Mouse (Mus musculus) cerebellum, postnatal 14 days (tissue): ENCODE measurements around the gene Krt78.

Source experiments
- DNase-seq, 2 experiments: peaks; one replicate each; pipeline ENCODE4 v3.0.0; 2021; ENCODE audit warnings: mixed read lengths in 2 of 2

Krt78 gene

DNA sequence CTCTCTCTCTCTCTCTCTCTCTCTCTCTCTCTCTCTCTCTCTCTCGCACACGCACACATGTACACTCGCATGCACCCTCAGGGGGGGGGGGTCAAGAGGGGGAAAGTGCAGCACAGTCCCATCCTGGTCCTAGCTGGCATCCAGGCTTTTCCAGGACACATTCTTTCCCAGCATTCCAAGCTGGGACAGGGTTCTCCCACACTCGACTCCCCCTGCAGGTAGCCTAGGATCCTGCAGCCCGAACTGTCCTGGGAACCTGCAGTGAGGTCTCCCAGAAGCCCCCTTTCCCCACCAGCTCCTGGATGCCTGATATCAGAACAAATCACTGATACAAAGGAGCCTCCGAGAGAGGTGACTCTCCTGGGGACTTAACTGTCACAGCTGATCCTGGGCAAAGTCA is 16.4 kb upstream of the Krt78 start:
- peak; percentile 58 to 80 for DNase-seq

DNA sequence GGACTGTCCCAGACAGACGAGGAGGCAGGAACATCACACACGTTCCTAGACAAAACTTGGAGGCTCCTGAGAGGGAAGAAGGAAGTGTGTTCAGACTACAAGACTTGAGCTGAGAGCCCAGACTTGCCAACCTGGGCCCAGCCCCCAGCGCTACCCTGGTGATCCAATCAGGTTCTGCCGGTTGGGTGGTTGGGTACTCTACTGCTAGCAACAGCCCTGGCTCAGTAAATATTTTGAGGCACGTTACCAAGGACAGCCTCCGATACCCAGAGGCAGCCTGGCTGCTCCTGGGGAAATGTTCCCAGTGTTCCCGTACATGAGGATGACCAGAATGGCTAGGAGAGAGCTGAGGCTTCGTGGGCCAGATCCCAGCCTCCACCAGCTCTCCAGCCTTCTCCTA is 12.7 kb upstream of the Krt78 start:
- DNase-seq = no peak

GRCm38 (mm10) chr15:101958891-101959290 is 4.8 kb upstream of the Krt78 start:
- no peak for DNase-seq

- no peak for DNase-seq
Measured at GRCm38 (mm10) chr15:101952733-101953474, 1.2 kb downstream of the Krt78 start.

- no peak for DNase-seq
Measured at GRCm38 (mm10) chr15:101945430-101945829, 8.7 kb downstream of the Krt78 start.

- DNase-seq = no peak
Measured at GRCm38 (mm10) chr15:101941948-101942347, 12.1 kb downstream of the Krt78 start.

- no peak for DNase-seq
Measured at GRCm38 (mm10) chr15:101940274-101940829, 13.7 kb downstream of the Krt78 start, which contains the start of gene Krt79. Gene Krt79 (minus strand): TSS chr15:101940324.

- DNase-seq = no peak
Measured at GRCm38 (mm10) chr15:101938600-101939308, 15.3 kb downstream of the Krt78 start.

GRCm38 (mm10) chr15:101933024-101933423 is 21.1 kb downstream of the Krt78 start:
- DNase-seq = no peak

DNA sequence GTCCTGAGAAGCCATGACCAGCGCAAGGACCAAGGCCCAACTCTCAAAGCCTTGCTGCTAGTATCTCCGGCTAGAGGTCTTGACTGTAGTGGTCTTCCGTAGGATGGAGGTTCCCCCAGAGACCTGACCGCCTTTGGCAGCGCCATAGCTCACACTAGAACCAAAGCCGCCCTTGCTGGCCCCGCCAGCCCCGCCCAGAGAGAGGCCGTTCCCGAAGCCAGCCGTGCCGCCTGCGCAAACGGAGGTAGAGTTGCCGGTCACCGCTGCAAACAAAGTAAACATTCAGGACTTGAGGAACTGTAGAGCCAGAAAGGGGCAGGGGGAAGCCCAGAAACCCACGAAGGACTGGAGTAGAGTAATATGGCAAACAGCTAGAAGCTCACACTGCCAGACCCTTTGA is 24.4 kb downstream of the Krt78 start:
- DNase-seq = no peak

GRCm38 (mm10) chr15:101929087-101929486 is 25.0 kb downstream of the Krt78 start:
- DNase-seq = no peak

GRCm38 (mm10) chr15:101927340-101928080 is 26.6 kb downstream of the Krt78 start:
- peak; percentile 20 to 34 for DNase-seq

DNA sequence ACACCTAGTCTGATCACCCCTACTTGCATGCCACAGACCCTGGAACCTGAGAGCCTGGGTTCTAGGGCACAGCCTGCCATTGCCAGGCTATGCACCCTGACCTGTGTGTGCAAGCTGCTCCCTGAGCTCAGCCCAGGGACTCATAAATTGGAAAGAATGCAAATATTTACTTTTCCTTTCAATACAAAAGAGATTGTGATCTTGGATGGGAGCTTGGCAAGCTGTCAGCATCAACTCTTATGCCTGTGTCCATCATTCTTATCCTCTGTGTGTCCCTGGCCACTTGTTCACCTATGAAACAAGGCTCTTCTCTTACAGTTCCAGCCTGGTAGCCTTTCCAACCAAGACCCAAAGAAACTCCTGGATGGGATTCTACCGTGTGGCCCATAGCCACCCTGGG is 29.0 kb downstream of the Krt78 start:
- no peak for DNase-seq

GRCm38 (mm10) chr15:101924635-101925034 is 29.5 kb downstream of the Krt78 start, which contains the start of gene Krt4:
Gene Krt4 (minus strand): TSS chr15:101924735.
- DNase-seq = no peak

DNA sequence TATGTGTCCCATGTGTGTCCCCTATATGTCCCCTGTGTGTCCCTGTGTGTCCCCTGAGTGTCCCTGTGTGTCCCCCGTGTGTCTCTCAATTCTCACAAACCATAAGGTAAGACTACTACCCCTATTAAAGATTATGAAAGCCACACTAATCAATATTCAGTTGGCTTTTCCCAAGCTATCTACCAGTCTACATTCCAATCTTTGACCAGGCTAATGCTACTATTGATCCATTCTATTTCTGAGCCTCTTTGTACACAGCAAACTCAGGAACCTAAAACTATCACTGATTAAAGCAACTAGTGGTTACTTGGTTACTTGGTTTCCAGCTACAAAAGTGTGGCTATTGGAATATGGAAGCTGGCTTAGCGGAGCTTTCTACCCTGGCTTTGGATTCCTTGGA is 31.8 kb downstream of the Krt78 start:
- DNase-seq = no peak

DNA sequence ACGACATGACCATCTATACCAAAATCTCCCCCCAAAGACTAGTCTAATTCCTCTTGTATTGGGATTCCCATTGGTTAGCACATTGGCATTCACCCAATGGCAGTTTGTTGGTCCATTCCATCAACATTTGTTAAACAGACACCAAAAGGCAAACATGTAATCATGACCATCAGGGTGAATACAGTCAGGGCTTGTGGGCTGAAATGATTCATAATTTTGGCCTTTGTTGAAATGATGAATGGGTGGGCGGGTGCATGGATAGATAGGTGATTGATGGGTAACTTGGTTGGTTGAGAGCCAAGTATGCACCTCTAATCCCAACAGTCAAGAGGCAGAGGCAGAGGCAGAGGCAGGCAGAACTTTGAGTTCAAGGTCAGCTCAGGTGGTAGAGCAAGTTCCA is 38.0 kb downstream of the Krt78 start:
- no peak for DNase-seq

DNA sequence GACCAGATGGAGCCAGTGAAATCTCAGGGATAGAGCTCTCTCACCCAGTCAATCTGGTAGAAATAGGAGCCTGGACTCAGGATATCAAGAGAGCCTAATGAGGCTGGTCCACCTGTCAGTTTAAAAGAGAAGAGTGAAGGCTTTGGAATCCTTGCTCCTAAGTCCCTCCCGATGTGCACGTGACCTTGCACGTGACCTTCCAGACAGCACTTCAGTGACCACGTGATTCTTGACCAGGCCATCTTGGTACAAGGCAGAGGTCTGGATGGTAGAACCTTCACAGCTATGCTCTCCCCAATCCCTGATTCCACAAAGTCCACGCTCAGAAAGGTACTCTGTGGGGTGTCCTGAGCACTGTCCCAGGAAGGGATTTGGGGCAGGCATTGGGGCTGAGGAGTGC is 49.2 kb downstream of the Krt78 start:
- DNase-seq = no peak

GRCm38 (mm10) chr15:101902171-101903149 is 51.6 kb downstream of the Krt78 start:
- no peak for DNase-seq
